Mouse (Mus musculus) liver, embryonic 15.5 days (tissue): Measurements from ENCODE around the gene Cdc42bpg. TPM values are rescaled to one million over a fixed set of nuclear protein-coding genes. Genes with fewer than 3 reads are reported as not detected.

ENCODE experiments used
- ATAC-seq: fragments of 200-750 bp; cut with Nextera tagmentation; 2 replicates; pipeline ENCODE4 v1.8.0; 2017; ENCODE audit warnings: moderate number of reproducible peaks, mild to moderate bottlenecking, moderate library complexity; ENCODE audit not compliant: insufficient read depth
- H3K27ac ChIP-seq: fragments of 300-500 bp; sonication (generic); replicated peaks from 2 replicates; pipeline ENCODE4 v1.5.1; 2015; ENCODE audit warnings: mild to moderate bottlenecking, inconsistent platforms
- H3K27me3 ChIP-seq: fragments of 300-500 bp; sonication (generic); 2 replicates; pipeline ENCODE4 v1.6.1; 2015; ENCODE audit warnings: mild to moderate bottlenecking, inconsistent platforms
- H3K36me3 ChIP-seq: fragments of 300-500 bp; sonication (generic); replicated peaks from 2 replicates; pipeline ENCODE4 v1.6.1; 2015; ENCODE audit warnings: moderate library complexity, mild to moderate bottlenecking, inconsistent platforms
- H3K4me1 ChIP-seq: fragments of 300-500 bp; sonication (generic); replicated peaks from 2 replicates; pipeline ENCODE4 v1.6.1; 2015; ENCODE audit warnings: inconsistent platforms
- H3K4me2 ChIP-seq: fragments of 300-500 bp; sonication (generic); 2 replicates; pipeline ENCODE4 v1.6.1; 2015; ENCODE audit warnings: moderate library complexity, mild to moderate bottlenecking, inconsistent platforms
- H3K4me3 ChIP-seq: fragments of 300-500 bp; sonication (generic); replicated peaks from 2 replicates; pipeline ENCODE4 v1.5.1; 2015; ENCODE audit warnings: mild to moderate bottlenecking, inconsistent platforms
- H3K9ac ChIP-seq: fragments of 300-500 bp; sonication (generic); 2 replicates; pipeline ENCODE4 v1.6.1; 2015; ENCODE audit warnings: moderate library complexity, mild to moderate bottlenecking, inconsistent platforms
- H3K9me3 ChIP-seq: fragments of 300-500 bp; sonication (generic); replicated peaks from 2 replicates; pipeline ENCODE4 v1.6.1; 2016; ENCODE audit warnings: inconsistent platforms
- WGBS: fragments of 180-500 bp; shearing (Covaris S2); methylation state at CpG from one replicate; pipeline ENCODE4 v1.1.7; 2015; ENCODE audit warnings: mixed read lengths; ENCODE audit not compliant: insufficient replicate concordance; 5-methylcytosine and 5-hydroxymethylcytosine counted together
- polyA plus RNA-seq: library from polyadenylated mRNA; unstranded; fragments of >200 nt; fragmentation: Nextera tagmentation; extraction: Ambion mirVana; gene quantifications from 2 replicates; pipeline ENCODE4 v1.2.1, GENCODE M21; 2015

Gene Cdc42bpg
- polyA plus RNA-seq, 1 experiment from 2014 or later = 0.21 TPM

- ATAC-seq = no peak
- Histone ChIP-seq H3K4me2 (peak overlapping the region; percentile 100), H3K9me3 (no peaks in the 10 kb centered on the region), H3K4me1 (peaks cover 75% of the 10 kb centered on the region), H3K27me3 (no peaks in the 10 kb centered on the region), H3K27ac (peak overlapping the region; percentile 71; the same call in 1 of the 2 replicates), H3K36me3 (peaks cover 56% of the 10 kb centered on the region), H3K9ac (no peak overlapping the region), H3K4me3 (peak overlapping the region; percentile 73)
- 43% methylated on average over 5 of the region's 5 CpGs for WGBS
Observed at GRCm38 (mm10) chr19:6342276-6342933, 36.1 kb downstream of the Cdc42bpg start.

GRCm38 (mm10) chr19:6343066-6343925 lies 37.0 kb downstream of the Cdc42bpg start:
- Histone ChIP-seq H3K4me3 (0 out of 2 replicates have a peak overlapping the region, but pooled peaks have one; percentile 73), H3K9me3 (no peaks in the 10 kb centered on the region), H3K27me3 (no peaks in the 10 kb centered on the region), H3K27ac (no peak overlapping the region), H3K9ac (no peak overlapping the region), H3K36me3 (peaks cover 47% of the 10 kb centered on the region), H3K4me1 (peaks cover 70% of the 10 kb centered on the region), H3K4me2 (peak overlapping the region; percentile 100; the same call in 1 of the 2 replicates)
- 56% methylated on average over 19 of the region's 19 CpGs for WGBS
- ATAC-seq = no peak

GRCm38 (mm10) chr19:6343996-6344395 lies 37.7 kb downstream of the Cdc42bpg start:
- Histone ChIP-seq H3K36me3 (peaks cover 40% of the 10 kb centered on the region), H3K27ac (no peak overlapping the region), H3K4me1 (peaks cover 74% of the 10 kb centered on the region), H3K9ac (no peak overlapping the region), H3K9me3 (no peaks in the 10 kb centered on the region), H3K4me3 (no peak overlapping the region), H3K27me3 (no peaks in the 10 kb centered on the region), H3K4me2 (no peak overlapping the region)
- no peak for ATAC-seq
- WGBS = 70% methylated on average over 5 of the region's 5 CpGs

DNA sequence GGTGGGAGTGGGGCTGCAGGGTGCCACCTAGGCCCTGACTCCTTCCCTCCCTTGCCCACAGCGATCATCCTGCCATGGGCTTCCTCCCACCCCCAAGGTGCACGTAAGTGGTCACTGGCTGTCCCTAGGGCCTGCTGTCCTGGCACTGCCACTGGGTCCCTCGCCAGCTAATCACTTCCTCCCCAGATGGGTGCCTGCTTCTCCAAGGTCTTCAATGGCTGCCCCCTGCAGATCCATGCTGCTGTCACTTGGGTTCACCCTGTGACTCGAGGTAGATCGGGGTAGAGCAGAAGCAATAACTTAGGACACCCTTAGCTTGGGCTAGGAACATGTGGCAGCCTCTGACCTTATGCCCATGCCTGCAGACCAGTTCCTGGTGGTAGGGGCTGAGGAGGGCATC lies 39.8 kb downstream of the Cdc42bpg start:
- H3K27ac ChIP-seq = no peak overlapping the region
- H3K36me3 ChIP-seq = peaks cover 27% of the 10 kb centered on the region
- ATAC-seq = no peak
- H3K4me2 ChIP-seq = no peak overlapping the region
- H3K4me3 ChIP-seq = no peak overlapping the region
- no peaks in the 10 kb centered on the region for H3K9me3 ChIP-seq
- no peaks in the 10 kb centered on the region for H3K27me3 ChIP-seq
- H3K9ac ChIP-seq = no peak overlapping the region
- 82% methylated on average over 5 of the region's 5 CpGs for WGBS
- peaks cover 64% of the 10 kb centered on the region for H3K4me1 ChIP-seq

- Histone ChIP-seq H3K27me3 (no peaks in the 10 kb centered on the region), H3K27ac (no peak overlapping the region), H3K9me3 (no peaks in the 10 kb centered on the region), H3K4me2 (no peak overlapping the region), H3K36me3 (peaks cover 27% of the 10 kb centered on the region), H3K4me1 (peaks cover 65% of the 10 kb centered on the region), H3K4me3 (no peak overlapping the region), H3K9ac (no peak overlapping the region)
- no peak for ATAC-seq
- 75% methylated on average over 10 of the region's 10 CpGs for WGBS
Observed at GRCm38 (mm10) chr19:6346661-6347060, 40.4 kb downstream of the Cdc42bpg start.

DNA sequence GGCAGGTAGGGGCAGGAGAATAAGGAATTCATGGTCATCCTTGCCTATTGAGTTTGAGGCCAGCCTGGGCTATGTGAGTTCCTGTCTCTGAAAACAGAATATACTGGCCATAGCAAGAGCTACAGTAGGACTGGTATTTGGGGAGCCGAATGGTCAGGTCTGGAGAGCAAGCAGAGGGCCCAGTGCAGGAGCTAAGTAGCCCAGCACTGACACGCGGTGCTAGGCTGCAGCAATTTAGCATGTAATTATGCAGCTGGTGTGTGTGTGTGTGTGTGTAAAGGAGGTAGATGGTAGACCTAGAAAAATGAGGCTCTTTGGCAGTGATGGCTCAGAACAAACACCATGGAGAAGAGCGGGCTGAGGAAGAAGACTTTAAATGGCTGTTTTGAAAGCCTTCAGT lies 41.4 kb downstream of the Cdc42bpg start:
- no peak for ATAC-seq
- Histone ChIP-seq H3K27me3 (no peaks in the 10 kb centered on the region), H3K9me3 (no peaks in the 10 kb centered on the region), H3K4me3 (no peak overlapping the region), H3K4me1 (peaks cover 59% of the 10 kb centered on the region), H3K9ac (no peak overlapping the region), H3K36me3 (peaks cover 27% of the 10 kb centered on the region), H3K27ac (no peak overlapping the region), H3K4me2 (no peak overlapping the region)
- WGBS = 87% methylated on average over 4 of the region's 4 CpGs

DNA sequence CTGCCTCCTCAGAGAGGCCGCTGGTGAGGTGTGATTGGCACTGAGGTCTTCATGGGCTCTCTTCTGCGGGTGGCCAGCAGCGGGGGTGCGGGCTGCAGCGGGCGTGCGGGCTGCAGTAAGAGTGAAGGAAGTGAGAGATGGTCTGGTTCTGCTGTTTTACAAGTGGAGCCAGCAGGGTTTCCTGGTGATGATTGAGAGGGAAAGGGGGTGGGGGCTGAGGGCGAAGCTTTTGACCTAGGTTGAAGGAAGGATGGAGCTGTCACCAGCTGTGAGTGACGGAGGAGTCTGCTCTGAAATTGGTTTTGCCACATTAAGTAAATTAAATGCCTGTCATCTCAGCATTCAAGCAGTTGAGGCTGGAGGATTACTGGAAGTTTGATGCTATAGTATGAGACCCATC lies 42.5 kb downstream of the Cdc42bpg start:
- Histone ChIP-seq H3K4me3 (no peak overlapping the region), H3K9me3 (no peaks in the 10 kb centered on the region), H3K27me3 (no peaks in the 10 kb centered on the region), H3K9ac (peak overlapping the region; percentile 16; the same call in 1 of the 2 replicates), H3K36me3 (peaks cover 35% of the 10 kb centered on the region), H3K27ac (peak overlapping the region; percentile 5; the same call in 1 of the 2 replicates), H3K4me1 (peaks cover 50% of the 10 kb centered on the region), H3K4me2 (peak overlapping the region; percentile 23; the same call in 1 of the 2 replicates)
- WGBS = 31% methylated on average over 9 of the region's 9 CpGs
- ATAC-seq = no peak

- WGBS = 19% methylated on average over 14 of the region's 14 CpGs
Observed at GRCm38 (mm10) chr19:6349215-6349983, 43.1 kb downstream of the Cdc42bpg start.

GRCm38 (mm10) chr19:6351431-6352106 lies 45.3 kb downstream of the Cdc42bpg start:
- peaks cover 31% of the 10 kb centered on the region for H3K4me1 ChIP-seq
- no peaks in the 10 kb centered on the region for H3K9me3 ChIP-seq
- H3K36me3 ChIP-seq = peaks cover 15% of the 10 kb centered on the region; the same call in 1 of the 2 replicates
- no peak overlapping the region for H3K27ac ChIP-seq
- WGBS = 65% methylated on average over 14 of the region's 14 CpGs
- H3K9ac ChIP-seq = no peak overlapping the region
- H3K27me3 ChIP-seq = no peaks in the 10 kb centered on the region
- H3K4me3 ChIP-seq = no peak overlapping the region
- no peak for ATAC-seq
- H3K4me2 ChIP-seq = no peak overlapping the region

More at GRCm38 (mm10) chr19:6349215-6349983, 43.1 kb downstream of the Cdc42bpg start:
- peak overlapping the region; percentile 16; the same call in 1 of the 2 replicates for H3K9ac ChIP-seq
- H3K9me3 ChIP-seq = no peaks in the 10 kb centered on the region
- H3K4me3 ChIP-seq = no peak overlapping the region
- ATAC-seq = peak; percentile 51
- peaks cover 47% of the 10 kb centered on the region for H3K4me1 ChIP-seq
- no peaks in the 10 kb centered on the region for H3K27me3 ChIP-seq
- peaks cover 30% of the 10 kb centered on the region for H3K36me3 ChIP-seq
- H3K4me2 ChIP-seq = peak overlapping the region; percentile 23
- H3K27ac ChIP-seq = peak overlapping the region; percentile 5

DNA sequence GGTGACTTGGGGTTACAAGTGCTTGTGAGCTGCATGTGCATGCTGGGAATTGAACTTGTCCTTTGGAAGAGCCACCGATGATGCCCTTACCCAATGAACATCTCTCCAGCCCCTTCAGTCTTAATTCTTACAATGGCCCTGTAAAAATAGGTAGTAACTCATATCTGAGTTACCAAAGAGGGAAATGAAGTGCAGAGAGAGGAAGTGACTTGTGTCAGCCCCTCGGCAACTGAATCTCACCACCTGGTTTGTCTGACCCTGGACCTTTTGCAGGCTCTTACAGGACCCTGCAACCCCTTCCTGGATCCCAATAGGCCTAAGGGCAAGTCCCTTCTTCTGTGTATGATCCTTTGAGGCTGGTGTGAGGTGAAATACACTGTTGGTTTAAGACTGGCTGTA lies 45.9 kb downstream of the Cdc42bpg start:
- peaks cover 10% of the 10 kb centered on the region; the same call in 1 of the 2 replicates for H3K36me3 ChIP-seq
- 29% methylated on average over 2 of the region's 2 CpGs for WGBS
- no peak for ATAC-seq

More for the DNA sequence above, 45.9 kb downstream of the Cdc42bpg start:
- no peaks in the 10 kb centered on the region for H3K27me3 ChIP-seq
- no peaks in the 10 kb centered on the region for H3K9me3 ChIP-seq
- H3K4me3 ChIP-seq = no peak overlapping the region
- no peak overlapping the region for H3K27ac ChIP-seq
- no peak overlapping the region for H3K4me2 ChIP-seq
- H3K9ac ChIP-seq = no peak overlapping the region
- peaks cover 30% of the 10 kb centered on the region for H3K4me1 ChIP-seq
